Mouse (Mus musculus) megakaryocyte, embryonic 14.5 days (primary cell): ENCODE data around the gene Tpo.

ENCODE experiments used
- FLI1 ChIP-seq: IDR thresholded peaks from 2 replicates; pipeline ENCODE4 v1.6.1; 2012; ENCODE audit warnings: low read length, inconsistent platforms, mixed read lengths
- GATA1 ChIP-seq: IDR thresholded peaks from 3 replicates; pipeline ENCODE4 v1.6.1; 2012; ENCODE audit warnings: mixed read lengths, low read length, inconsistent platforms, borderline replicate concordance

- TF ChIP-seq GATA1 (no peak), FLI1 (no peak)
Observed at GRCm38 (mm10) chr12:30039565-30039964, 92.9 kb downstream of the Tpo start.
